Mouse (Mus musculus): ENCODE results near the gene Ewsr1. TPM values are rescaled to one million over a fixed set of nuclear protein-coding genes. Genes with fewer than 3 reads are reported as not detected.
"Not testable (repeated sequence)": the region's sequence is repeated elsewhere in the genome, so short reads cannot be mapped to it uniquely, and the experiment has no call there.

Gene Ewsr1
- total RNA-seq, 1 experiment from 2014 or later: 592 TPM

GRCm38 (mm10) chr11:5099576-5100183, 614 bp upstream of the Ewsr1 start:
- ATAC-seq (ENCODE audit: extremely low read depth, insufficient number of reproducible peaks, low FRiP score, poor library complexity, severe bottlenecking): peak; percentile 27; the same call in 1 of the 2 replicates

- no peak for ATAC-seq (ENCODE audit: extremely low read depth, insufficient number of reproducible peaks, low FRiP score, poor library complexity, severe bottlenecking)
Observed at GRCm38 (mm10) chr11:5098035-5098735, 881 bp downstream of the Ewsr1 start.

GRCm38 (mm10) chr11:5096480-5097020, 2.5 kb downstream of the Ewsr1 start:
- no peak for ATAC-seq (ENCODE audit: extremely low read depth, insufficient number of reproducible peaks, low FRiP score, poor library complexity, severe bottlenecking)

GRCm38 (mm10) chr11:5095877-5096276, 3.2 kb downstream of the Ewsr1 start:
- ATAC-seq (ENCODE audit: extremely low read depth, insufficient number of reproducible peaks, low FRiP score, poor library complexity, severe bottlenecking): no peak

- 0 out of 2 replicates have a peak, but pooled peaks have one; percentile 30 for ATAC-seq (ENCODE audit: extremely low read depth, insufficient number of reproducible peaks, low FRiP score, poor library complexity, severe bottlenecking)
Observed at GRCm38 (mm10) chr11:5091706-5092105, 7.4 kb downstream of the Ewsr1 start.

- ATAC-seq (ENCODE audit: extremely low read depth, insufficient number of reproducible peaks, low FRiP score, poor library complexity, severe bottlenecking): no peak
Observed at GRCm38 (mm10) chr11:5089147-5089546, 9.9 kb downstream of the Ewsr1 start.

- not testable (repeated sequence) for ATAC-seq (ENCODE audit: extremely low read depth, insufficient number of reproducible peaks, low FRiP score, poor library complexity, severe bottlenecking)
Observed at GRCm38 (mm10) chr11:5076843-5077242, 22.2 kb downstream of the Ewsr1 start.

- ATAC-seq (ENCODE audit: extremely low read depth, insufficient number of reproducible peaks, low FRiP score, poor library complexity, severe bottlenecking): no peak
Observed at GRCm38 (mm10) chr11:5075760-5076159, 23.3 kb downstream of the Ewsr1 start.

GRCm38 (mm10) chr11:5074882-5075281, 24.2 kb downstream of the Ewsr1 start:
- ATAC-seq (ENCODE audit: extremely low read depth, insufficient number of reproducible peaks, low FRiP score, poor library complexity, severe bottlenecking): no peak

GRCm38 (mm10) chr11:5068126-5068971, 30.7 kb downstream of the Ewsr1 start:
- no peak for ATAC-seq (ENCODE audit: extremely low read depth, insufficient number of reproducible peaks, low FRiP score, poor library complexity, severe bottlenecking)

GRCm38 (mm10) chr11:5067063-5067462, 32.0 kb downstream of the Ewsr1 start:
- no peak for ATAC-seq (ENCODE audit: extremely low read depth, insufficient number of reproducible peaks, low FRiP score, poor library complexity, severe bottlenecking)

GRCm38 (mm10) chr11:5065056-5065821, 33.8 kb downstream of the Ewsr1 start, which contains the start of gene Gas2l1:
Gas2l1 (minus strand) TSS chr11:5065327.
- no peak for ATAC-seq (ENCODE audit: extremely low read depth, insufficient number of reproducible peaks, low FRiP score, poor library complexity, severe bottlenecking)

- no peak for ATAC-seq (ENCODE audit: extremely low read depth, insufficient number of reproducible peaks, low FRiP score, poor library complexity, severe bottlenecking)
Observed at GRCm38 (mm10) chr11:5064282-5065055, 34.6 kb downstream of the Ewsr1 start.

GRCm38 (mm10) chr11:5063561-5064281, 35.3 kb downstream of the Ewsr1 start:
- no peak for ATAC-seq (ENCODE audit: extremely low read depth, insufficient number of reproducible peaks, low FRiP score, poor library complexity, severe bottlenecking)

GRCm38 (mm10) chr11:5062860-5063505, 36.1 kb downstream of the Ewsr1 start:
- no peak for ATAC-seq (ENCODE audit: extremely low read depth, insufficient number of reproducible peaks, low FRiP score, poor library complexity, severe bottlenecking)

GRCm38 (mm10) chr11:5062326-5062725, 36.7 kb downstream of the Ewsr1 start:
- ATAC-seq (ENCODE audit: extremely low read depth, insufficient number of reproducible peaks, low FRiP score, poor library complexity, severe bottlenecking): no peak

Data from neutrophil, adult 5-6 weeks (primary cell).